Mouse (Mus musculus): ENCODE results near the gene Mmp11.
"Not testable (repeated sequence)": the region's sequence is repeated elsewhere in the genome, so short reads cannot be mapped to it uniquely, and the experiment has no call there.

Mmp11 gene

GRCm38 (mm10) chr10:75895730-75896129 lies 40.6 kb downstream of the Mmp11 start:
- DNase-seq, result no peak

DNA sequence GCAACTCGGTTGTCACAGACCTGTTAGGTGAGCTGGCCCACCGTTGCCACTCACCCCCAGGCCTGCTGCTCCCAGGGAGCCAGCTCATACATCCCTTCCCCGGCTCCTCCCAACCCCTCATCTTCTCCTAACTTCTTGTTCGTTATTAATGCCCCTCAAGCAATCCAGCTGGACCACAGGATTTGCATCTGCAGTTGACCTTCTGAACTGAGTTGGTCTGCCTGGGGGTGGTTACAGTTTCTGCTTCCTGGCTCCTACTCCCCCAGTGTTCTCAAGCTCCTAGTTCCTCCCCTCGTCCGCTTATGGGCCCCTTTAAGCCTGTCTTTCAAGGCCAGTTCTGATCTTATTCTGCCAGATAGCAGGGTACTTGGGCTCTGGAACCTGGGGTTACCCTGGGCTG lies 41.7 kb downstream of the Mmp11 start:
- DNase-seq, result no peak

DNA sequence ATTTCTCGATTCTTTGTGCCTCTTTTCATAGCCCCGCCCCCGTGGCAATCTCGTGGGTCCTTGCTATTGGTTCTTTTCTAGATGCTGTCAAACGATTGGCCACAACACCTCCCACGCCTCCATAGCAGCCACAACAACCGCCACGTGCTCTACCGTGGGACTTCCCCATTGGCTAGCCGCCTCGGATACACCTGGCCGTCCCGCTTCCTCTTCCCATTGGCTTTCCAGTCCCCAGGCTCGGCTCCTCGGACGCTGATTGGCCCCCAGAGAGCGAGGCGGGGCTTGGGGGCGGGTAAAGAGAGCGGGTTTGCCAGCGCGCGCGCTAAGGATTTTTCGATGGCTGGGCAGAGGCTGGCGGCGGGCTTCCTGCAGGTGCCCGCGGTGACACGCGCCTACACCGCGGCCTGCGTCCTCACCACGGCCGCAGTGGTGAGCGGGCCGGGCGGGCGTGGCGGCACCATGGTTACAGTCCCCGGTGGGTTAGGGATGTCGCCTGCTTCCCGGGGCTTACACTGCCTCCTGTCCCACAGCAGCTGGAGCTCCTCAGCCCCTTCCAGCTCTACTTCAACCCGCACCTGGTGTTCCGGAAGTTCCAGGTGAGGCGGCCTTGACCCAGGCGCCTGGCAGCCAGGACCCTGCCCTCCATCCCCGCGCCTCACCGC lies 43.1 kb downstream of the Mmp11 start, which contains the start of gene Derl3:
Gene Derl3, plus strand, starts transcription at position 325 of the 662 bp plus-strand sequence.
- peak; percentile 95 for DNase-seq

DNA sequence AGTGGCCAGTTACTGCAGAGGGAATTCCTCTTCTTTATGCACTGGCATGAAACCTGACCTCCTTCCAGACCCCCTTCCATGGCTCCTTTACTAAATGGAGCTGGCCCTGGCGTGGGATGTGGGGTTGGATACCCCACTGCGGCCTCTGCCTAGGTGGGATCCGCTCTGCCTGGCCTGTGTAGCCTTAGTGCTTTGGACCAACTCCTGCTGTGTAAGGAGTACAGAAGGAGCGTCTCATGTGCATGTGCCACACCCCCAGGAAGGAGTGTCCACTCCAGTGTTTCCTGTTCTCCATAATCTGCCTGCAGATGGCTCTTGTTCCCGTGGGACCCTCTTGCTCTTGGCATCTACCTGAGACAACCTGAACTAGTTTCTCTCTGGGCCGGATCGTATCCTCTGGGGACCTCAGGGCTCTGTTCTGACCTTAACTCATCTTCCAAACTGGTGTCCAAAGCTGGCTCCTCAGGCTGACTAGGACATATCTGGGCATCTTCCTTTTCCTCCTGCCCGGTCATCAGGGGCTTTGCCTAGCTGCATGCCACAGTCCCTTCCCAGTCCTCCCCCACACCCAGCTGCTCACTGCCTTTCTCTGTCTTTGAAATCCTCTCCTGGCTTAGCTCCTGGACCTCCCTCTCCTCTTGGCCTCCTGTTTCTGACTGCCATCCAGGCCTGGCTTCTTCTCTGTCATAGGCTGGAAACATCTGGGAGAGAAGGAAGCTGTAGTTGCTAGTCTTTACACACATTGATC lies 46.7 kb downstream of the Mmp11 start:
- DNase-seq, result no peak

GRCm38 (mm10) chr10:75887504-75887903 lies 48.8 kb downstream of the Mmp11 start:
- DNase-seq, result not testable (repeated sequence)

DNA sequence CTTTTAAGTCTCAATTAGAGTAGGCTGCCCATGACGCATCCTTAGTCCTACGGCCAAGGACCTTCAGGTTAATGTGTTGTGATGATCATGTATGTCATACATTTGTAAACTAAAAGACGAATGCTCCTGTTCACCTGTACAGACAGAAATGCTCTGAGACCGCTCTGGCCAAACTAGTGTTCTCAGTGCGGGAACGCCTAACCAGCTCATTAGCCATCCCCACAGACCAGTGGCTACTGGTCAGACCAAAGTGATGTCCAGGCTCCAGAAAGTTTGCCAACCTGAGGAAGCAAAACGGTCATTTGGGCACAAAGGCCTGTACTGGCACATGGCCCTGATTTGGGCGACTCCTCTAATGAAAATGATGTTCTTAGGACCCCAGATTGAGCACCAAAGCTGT lies 51.6 kb downstream of the Mmp11 start:
- no peak for DNase-seq

DNA sequence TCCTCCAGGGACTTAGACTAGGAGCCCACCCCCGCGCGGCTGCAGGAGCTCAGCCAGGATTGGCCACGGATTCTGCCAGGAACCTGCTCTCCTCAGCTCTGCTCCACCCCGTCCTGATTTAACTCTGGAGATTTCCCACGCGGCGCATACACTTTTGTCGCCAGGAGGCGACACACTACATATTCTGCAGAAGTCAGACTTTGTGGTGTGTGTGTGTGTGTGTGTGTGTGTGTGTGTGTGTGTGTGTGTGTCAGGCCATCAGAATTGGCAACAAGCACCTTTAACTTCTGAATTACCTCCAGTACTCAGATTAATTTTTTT lies 53.1 kb downstream of the Mmp11 start:
- DNase-seq, result peak; percentile 72

DNA sequence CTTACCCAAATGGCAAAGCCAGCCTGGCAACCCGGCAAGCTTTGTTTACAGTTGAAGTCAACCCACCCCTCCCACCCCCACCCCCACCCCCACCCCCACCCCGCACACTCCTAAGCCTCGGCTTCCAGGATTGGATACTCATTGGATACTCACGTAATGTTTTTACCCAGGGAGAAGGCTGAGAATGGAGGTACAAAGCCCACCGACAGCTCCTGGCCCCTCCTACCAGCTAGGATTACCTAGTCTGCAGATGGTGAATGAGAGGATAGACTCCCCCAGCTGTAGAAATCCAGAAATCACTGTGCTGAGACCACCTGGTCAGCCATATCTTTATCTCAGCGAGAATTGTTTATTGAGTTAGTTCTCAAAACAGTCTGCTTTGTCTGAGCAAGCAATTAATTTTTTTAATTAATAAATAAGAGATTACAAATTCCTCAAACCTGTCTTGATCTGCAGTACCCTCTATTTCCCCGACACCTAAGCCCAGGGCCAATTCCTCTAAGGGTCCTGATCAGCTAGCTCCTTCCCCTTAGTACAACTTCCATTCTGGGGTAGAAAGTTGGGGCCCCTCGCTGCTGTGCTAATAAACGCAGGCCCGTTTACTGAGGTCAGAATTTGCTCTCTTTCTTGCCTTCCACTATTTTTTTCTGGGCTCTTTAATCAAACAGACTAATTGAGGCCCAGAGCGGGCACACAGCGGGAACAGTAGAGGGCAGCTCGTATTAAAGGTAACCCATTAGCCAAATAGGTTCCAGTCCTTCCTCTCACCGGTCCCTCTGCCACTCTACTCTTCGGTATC lies 53.7 kb downstream of the Mmp11 start:
- no peak for DNase-seq

DNA sequence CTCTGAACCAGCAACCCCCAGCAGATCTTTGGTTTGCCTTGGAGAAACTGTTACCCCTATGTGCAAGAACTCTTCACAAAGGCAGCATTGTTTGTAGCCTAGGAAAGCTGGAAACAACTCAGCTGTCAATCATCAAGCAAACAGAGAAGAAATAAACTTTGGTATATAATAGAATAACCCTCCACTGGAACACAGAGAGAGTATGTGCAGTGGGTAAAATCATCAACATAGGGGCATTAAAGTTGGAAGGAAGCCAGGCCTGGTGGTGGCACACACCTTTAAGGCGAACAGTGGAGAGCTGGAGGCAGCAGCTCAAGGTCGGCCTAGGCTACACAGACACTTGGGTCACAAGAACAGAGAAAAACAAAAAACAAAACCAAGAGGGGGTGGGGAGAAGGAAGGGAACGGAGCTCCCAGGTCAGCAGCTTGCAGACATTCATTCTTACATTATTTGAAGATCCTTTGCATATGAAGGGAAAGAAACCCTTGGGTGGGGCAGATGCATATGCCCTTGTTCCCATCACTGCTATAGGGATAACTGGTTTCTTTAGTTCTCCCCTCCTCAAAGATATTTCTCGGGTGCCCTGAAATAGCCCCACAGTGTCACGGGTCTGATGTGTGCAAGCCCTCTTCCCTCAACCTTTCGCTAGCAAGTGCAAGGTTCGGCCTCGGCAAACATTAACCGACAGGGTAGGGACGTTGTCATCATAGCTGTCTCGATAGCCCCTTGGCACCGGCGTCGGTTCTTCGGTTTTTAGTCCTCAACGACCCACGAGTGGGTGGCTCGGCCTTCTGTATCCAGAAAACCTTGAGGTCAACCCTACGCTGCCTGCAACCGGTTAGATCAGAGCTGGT lies 54.5 kb downstream of the Mmp11 start:
- no peak for DNase-seq

DNA sequence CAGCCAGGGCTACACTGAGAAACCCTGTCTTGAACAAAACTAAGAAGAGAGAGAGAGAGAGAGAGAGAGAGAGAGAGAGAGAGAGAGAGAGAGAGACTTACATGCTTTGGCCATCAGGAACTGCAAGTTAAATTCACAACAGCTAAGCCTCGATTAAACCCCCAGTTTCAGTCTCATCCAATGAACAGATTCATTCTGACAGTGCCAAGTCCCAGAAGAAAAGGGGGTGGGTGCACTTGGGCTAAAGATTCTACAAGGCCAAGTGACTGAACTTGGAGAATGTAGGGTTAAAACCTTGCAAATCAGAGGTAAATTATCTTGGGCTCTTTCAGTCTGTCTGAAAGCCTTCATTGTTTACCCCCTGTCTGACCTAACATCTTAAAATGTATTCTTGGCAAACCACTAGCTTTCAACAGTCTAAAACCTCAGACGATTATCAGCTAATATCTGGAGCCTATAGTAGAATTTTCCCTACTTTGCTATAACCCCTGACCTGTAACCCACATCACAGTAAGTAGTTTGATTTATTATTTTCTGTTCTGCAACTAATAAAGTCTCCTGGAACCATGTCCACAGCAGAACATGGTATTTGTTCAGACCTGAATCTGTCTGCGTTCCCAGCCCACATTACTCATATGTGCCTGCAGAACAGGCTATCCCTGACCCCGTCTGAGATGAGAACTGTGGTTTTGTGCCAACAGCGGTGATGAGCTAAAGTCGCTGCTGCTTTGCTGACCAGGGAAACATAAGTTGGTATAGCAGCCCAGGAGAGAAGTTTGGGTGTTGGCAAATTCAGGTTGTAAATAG lies 55.3 kb downstream of the Mmp11 start:
- DNase-seq, result no peak

- no peak for DNase-seq
Observed at GRCm38 (mm10) chr10:75880351-75880750, 55.9 kb downstream of the Mmp11 start.

DNA sequence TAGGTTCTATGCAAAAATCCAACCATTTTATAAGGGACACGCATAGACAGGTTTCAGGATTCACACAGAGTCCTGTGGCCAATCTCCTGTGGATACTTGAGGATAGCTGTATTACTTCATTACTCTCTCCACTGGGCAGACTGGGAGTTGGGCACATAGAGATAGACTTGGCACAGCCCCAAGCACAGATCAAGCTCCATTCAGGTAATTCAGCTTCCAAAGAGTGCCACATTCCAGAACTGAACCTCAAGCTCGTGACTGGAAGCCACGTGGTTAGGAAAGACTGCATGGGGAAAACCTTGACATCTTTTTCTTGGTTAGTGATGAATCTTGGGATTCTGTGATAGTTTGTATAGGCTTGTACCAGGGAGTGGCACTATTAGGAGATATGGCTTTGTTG lies 57.5 kb downstream of the Mmp11 start:
- no peak for DNase-seq

DNA sequence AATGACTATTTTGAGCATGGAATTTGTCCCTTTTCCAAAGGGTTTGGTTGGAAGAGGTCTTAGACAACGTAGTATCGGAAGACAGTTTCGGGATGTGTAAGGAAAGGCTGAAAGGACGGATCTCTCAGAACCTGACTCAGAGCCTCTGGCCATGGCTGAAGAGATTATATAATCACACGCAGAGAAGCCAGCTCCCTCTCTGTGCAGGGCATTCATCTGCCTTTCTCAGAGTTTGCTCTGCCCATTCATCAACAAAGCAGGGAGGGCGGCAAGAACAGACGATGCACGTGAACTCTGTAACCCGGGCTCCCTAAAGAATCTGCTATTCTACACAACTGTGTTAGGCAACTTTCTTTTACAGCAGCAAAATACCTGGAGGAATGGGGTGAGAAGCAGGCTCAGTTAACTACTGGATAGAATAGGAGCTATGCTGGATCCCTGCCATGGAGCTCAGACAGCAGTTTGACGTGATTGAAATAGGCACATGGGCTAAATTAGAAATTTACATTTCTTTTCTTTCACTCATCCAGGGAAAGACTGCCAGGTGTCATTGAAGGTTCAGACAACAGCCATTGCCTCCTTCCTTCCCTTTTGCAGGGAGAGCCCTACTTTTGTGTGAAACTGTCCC lies 62.6 kb downstream of the Mmp11 start:
- peak; percentile 54 for DNase-seq
